Mouse (Mus musculus) hindbrain, embryonic 16.5 days (tissue): ENCODE measurements around the gene Atp13a4. TPM values are rescaled to one million over a fixed set of nuclear protein-coding genes. Genes with fewer than 3 reads are reported as not detected.

Experiments used
- ATAC-seq: fragments of 200-750 bp; cut with Nextera tagmentation; 2 replicates; pipeline ENCODE4 v1.8.0; 2017; ENCODE audit warnings: moderate TSS enrichment, moderate library complexity
- H3K27ac ChIP-seq: fragments of 300-500 bp; sonication (generic); 2 replicates; pipeline ENCODE4 v1.5.1; 2014; ENCODE audit warnings: low read depth, mild to moderate bottlenecking, control low read depth, low read length, moderate library complexity
- H3K27me3 ChIP-seq: fragments of 300-500 bp; sonication (generic); replicated peaks from 2 replicates; pipeline ENCODE4 v1.6.1; 2014; ENCODE audit warnings: low read length; ENCODE audit not compliant: control insufficient read depth, insufficient read depth
- H3K36me3 ChIP-seq: fragments of 300-500 bp; sonication (generic); 2 replicates; pipeline ENCODE4 v1.6.1; 2014; ENCODE audit warnings: mild to moderate bottlenecking, low read length, moderate library complexity, mixed read lengths; ENCODE audit not compliant: control insufficient read depth, insufficient read depth
- H3K4me1 ChIP-seq: fragments of 300-500 bp; sonication (generic); 2 replicates; pipeline ENCODE4 v1.6.1; 2014; ENCODE audit warnings: low read depth, low read length; ENCODE audit not compliant: control insufficient read depth, insufficient read depth
- H3K4me2 ChIP-seq: fragments of 300-500 bp; sonication (generic); 2 replicates; pipeline ENCODE4 v1.6.1; 2014; ENCODE audit warnings: mild to moderate bottlenecking, low read length, control low read depth, moderate library complexity
- H3K4me3 ChIP-seq: fragments of 300-500 bp; sonication (generic); 2 replicates; pipeline ENCODE4 v1.5.1; 2014; ENCODE audit warnings: mild to moderate bottlenecking, low read length, control low read depth, moderate library complexity
- H3K9ac ChIP-seq: fragments of 300-500 bp; sonication (generic); 2 replicates; pipeline ENCODE4 v1.6.1; 2014; ENCODE audit warnings: low read depth, mild to moderate bottlenecking, control low read depth, low read length, moderate library complexity
- H3K9me3 ChIP-seq: fragments of 300-500 bp; sonication (generic); 2 replicates; pipeline ENCODE4 v1.6.1; 2014; ENCODE audit warnings: mild to moderate bottlenecking, low read length, moderate library complexity; ENCODE audit not compliant: control insufficient read depth
- WGBS: fragments of 180-500 bp; shearing (Covaris S2); extraction: QIAGEN DNeasy Blood & Tissue Kit; methylation state at CpG from one replicate; pipeline ENCODE4 v1.1.7; 2014; 5-methylcytosine and 5-hydroxymethylcytosine counted together
- polyA plus RNA-seq: library from polyadenylated mRNA; unstranded; fragments of >200 nt; fragmentation: Nextera tagmentation; extraction: Ambion mirVana; gene quantifications from 2 replicates; pipeline ENCODE4 v1.2.1, GENCODE M21; 2015

Gene Atp13a4
- polyA plus RNA-seq = 3.6 and 4.5 TPM in 2 replicates

DNA sequence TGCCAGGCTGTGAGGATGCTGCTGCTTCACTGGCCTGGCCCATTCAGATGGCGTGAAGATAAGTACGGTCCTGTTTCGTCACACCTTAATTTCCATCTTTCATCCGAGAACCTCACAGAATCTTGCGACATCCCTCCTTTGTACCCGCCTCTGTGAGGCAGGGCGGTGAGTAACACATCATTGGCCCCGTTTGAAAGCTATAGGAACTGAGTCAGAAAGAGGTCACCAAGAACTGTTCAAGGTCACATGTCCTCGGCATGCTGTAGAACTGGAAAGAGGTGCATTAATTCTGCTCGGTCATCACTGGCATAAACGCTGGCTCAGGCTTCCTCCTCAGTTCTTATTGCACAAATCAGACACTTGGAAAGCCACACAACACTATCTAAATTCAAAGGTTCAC lies at the start of gene Atp13a4:
TSS of gene Atp13a4 (minus strand) at position 36 of the 400 bp plus-strand sequence.
- 83% methylated on average over 11 of the region's 11 CpGs for WGBS

DNA sequence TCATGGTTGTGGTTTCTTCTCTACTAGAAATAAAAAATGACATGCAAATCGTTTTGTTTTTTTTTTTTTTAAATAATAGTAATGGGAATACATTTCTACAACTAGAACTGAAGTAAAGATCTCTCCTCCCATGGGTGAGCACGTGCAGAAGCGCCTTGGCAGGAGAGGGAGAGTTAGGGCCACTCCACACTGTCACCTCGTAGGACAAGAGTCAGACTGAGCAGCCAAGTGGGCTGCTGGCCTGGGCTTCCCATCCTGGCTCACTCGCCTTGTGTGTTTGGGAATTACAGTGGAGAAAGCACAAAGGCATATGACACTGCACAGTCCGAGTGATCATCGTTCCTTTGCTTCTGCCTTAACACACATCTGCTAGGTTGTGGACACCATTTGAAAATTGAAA lies 47.5 kb upstream of the Atp13a4 start:
- no peak overlapping the region for H3K9ac ChIP-seq
- H3K4me2 ChIP-seq = no peak overlapping the region
- no peak for ATAC-seq
- peaks cover 27% of the 10 kb centered on the region for H3K36me3 ChIP-seq
- WGBS = 87% methylated on average over 7 of the region's 7 CpGs
- no peaks in the 10 kb centered on the region for H3K4me1 ChIP-seq
- no peak overlapping the region for H3K4me3 ChIP-seq
- no peaks in the 10 kb centered on the region for H3K9me3 ChIP-seq
- no peaks in the 10 kb centered on the region for H3K27me3 ChIP-seq
- no peak overlapping the region for H3K27ac ChIP-seq

More for the DNA sequence above, at the start of gene Atp13a4:
- no peak within 1 kb of the TSS for H3K4me2 ChIP-seq
- H3K9me3 ChIP-seq = no peaks in the 10 kb centered on the region
- H3K36me3 ChIP-seq = no peaks in the 10 kb centered on the region
- no peak within 1 kb of the TSS for H3K27ac ChIP-seq
- H3K4me1 ChIP-seq = no peaks in the 10 kb centered on the region
- no peak within 1 kb of the TSS for H3K9ac ChIP-seq
- H3K27me3 ChIP-seq = no peaks in the 10 kb centered on the region
- ATAC-seq = no peak
- H3K4me3 ChIP-seq = no peak within 1 kb of the TSS

DNA sequence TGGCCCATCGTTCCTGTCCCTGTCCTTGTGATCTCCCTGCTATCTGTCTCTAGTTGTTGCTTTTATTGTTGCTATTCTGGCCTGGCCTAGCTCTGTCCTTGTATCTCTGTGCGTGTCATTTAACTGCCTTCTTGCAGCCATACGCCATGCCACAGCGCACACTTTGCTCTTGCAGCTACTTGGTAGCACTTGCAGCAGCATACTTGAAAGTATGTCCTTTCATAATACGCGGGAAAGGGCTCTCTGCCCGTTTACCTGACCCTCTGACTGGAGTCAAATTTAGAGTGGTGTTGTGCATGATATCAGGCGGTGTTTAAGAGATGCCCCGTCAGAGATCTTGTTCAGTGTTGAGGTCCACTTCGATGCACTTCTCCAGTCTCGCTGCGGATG lies 35.1 kb upstream of the Atp13a4 start:
- no peaks in the 10 kb centered on the region for H3K9me3 ChIP-seq
- H3K36me3 ChIP-seq = no peaks in the 10 kb centered on the region; the same call in 1 of the 2 replicates
- H3K4me1 ChIP-seq = peaks cover 7% of the 10 kb centered on the region
- no peak overlapping the region; the same call in 1 of the 2 replicates for H3K27ac ChIP-seq
- H3K9ac ChIP-seq = peak overlapping the region; percentile 89
- peak overlapping the region; percentile 87 for H3K4me3 ChIP-seq
- ATAC-seq = no peak
- H3K27me3 ChIP-seq = no peaks in the 10 kb centered on the region
- H3K4me2 ChIP-seq = peak overlapping the region; percentile 88
- 11% methylated on average over 12 of the region's 12 CpGs for WGBS

DNA sequence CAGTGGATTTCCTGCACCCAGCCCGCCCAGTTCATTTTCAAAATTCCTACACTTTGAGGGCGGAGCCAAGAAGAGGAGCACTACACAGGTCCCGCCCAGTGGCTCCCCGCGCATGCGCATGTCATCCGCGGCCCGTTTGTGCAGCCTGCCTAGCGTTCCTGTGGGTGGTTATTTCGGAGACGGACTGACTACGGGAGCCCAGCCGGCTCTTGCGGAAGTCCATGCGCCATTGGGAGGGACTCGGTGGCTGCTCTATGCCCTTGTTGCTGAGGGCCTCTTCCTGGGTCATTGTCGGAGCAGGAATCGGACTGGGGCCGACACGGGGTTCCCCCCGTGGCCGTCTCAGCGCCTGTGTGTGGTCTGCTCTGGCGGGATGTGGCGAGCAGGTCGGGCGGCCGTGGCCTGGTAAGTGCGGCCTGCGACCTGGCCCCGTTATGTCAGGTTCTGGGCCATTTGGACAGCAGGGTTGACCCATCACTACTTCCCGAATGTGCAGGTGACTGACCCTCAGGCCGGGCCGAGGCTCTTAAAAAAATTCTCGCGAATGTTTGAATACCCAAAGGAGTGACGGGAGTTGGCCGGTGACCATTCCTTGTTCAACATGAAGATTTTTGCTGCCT lies 34.6 kb upstream of the Atp13a4 start, which contains the start of gene Opa1:
TSS of gene Opa1 (plus strand) at position 168 of the 620 bp plus-strand sequence.
- H3K36me3 ChIP-seq = no peaks in the 10 kb centered on the region
- peak within 1 kb of the TSS; percentile 87 for H3K4me3 ChIP-seq
- no peak within 1 kb of the TSS; the same call in 1 of the 2 replicates for H3K27ac ChIP-seq
- peak; percentile 98 for ATAC-seq
- H3K9ac ChIP-seq = peak within 1 kb of the TSS; percentile 89
- peak within 1 kb of the TSS; percentile 88 for H3K4me2 ChIP-seq
- H3K4me1 ChIP-seq = peaks cover 7% of the 10 kb centered on the region
- H3K9me3 ChIP-seq = no peaks in the 10 kb centered on the region
- under 1% methylated on average over 39 of the region's 39 CpGs for WGBS
- no peaks in the 10 kb centered on the region for H3K27me3 ChIP-seq

DNA sequence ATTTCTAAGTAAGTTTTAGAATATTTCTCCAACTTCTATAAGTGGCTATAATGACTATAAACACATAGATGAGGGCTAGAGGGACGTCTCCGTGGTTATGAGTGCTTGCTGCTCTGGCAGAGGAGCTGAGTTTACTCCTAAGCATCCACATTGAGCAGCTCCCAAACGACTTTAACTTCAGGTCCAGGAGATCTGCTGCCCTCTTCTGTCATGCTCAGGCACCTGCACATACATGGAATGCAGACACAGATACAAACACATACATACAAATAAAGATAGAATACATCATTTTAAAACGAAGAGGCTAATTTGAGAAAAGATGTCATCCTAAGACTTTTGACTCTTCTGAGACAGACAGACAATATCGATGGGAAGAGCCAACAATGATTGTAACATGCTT lies 31.0 kb upstream of the Atp13a4 start:
- whole genome bisulfite sequencing = 12% methylated on average over 5 of the region's 5 CpGs
- no peaks in the 10 kb centered on the region for H3K27me3 ChIP-seq
- H3K36me3 ChIP-seq = no peaks in the 10 kb centered on the region
- peaks cover 7% of the 10 kb centered on the region for H3K4me1 ChIP-seq
- ATAC-seq = no peak
- no peak overlapping the region for H3K9ac ChIP-seq
- no peak overlapping the region for H3K27ac ChIP-seq
- H3K9me3 ChIP-seq = no peaks in the 10 kb centered on the region
- no peak overlapping the region for H3K4me3 ChIP-seq
- no peak overlapping the region for H3K4me2 ChIP-seq

DNA sequence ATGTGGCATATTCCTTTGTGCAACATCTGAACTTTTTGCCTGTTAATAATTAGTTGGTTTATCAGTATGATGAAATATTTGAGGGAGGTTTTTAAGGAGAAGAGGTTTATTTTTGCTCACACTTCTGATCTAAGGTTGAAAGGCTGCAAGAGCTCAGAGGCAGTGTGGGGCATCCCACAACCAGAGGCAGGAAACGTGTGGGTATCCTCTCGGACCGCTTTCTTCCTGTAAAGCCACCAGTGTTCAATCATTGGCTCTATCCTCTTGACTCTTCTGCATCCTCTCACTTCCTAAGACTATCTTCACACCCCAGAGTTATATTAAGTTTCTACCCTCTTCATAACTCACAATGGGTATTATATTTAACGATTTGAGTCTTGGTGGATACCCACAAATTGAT lies 29.3 kb upstream of the Atp13a4 start:
- WGBS = 83% methylated on average over 4 of the region's 4 CpGs
- Histone ChIP-seq H3K27me3 (no peaks in the 10 kb centered on the region), H3K4me2 (no peak overlapping the region), H3K4me3 (no peak overlapping the region), H3K9ac (no peak overlapping the region), H3K9me3 (no peaks in the 10 kb centered on the region), H3K27ac (no peak overlapping the region), H3K4me1 (no peaks in the 10 kb centered on the region), H3K36me3 (no peaks in the 10 kb centered on the region)
- no peak for ATAC-seq

DNA sequence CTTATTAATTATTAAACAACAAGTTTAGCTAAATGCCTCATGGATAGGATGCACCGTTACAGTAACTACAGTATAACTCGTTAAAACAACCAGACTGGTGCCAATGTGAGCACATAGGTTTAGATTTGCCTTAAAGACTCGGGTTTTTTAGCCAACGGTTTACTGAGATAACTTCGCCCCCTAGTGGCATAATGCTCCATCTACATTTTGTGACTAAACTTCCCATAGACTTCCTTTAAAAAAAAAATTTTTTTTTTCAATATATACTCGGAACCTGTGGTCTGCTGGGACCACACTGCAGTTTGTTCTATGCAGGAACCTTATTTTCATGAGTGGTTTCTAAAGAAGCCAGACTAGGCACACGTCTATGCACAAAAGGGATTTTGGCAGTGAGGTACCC lies 16.2 kb upstream of the Atp13a4 start:
- H3K27ac ChIP-seq = no peak overlapping the region
- ATAC-seq = peak; percentile 81
- H3K4me1 ChIP-seq = peaks cover 4% of the 10 kb centered on the region; the same call in 1 of the 2 replicates
- 4% methylated on average over 7 of the region's 7 CpGs for WGBS
- no peaks in the 10 kb centered on the region for H3K27me3 ChIP-seq
- no peak overlapping the region for H3K4me3 ChIP-seq
- H3K9me3 ChIP-seq = no peaks in the 10 kb centered on the region
- H3K36me3 ChIP-seq = no peaks in the 10 kb centered on the region
- H3K4me2 ChIP-seq = peak overlapping the region; percentile 48
- no peak overlapping the region for H3K9ac ChIP-seq

DNA sequence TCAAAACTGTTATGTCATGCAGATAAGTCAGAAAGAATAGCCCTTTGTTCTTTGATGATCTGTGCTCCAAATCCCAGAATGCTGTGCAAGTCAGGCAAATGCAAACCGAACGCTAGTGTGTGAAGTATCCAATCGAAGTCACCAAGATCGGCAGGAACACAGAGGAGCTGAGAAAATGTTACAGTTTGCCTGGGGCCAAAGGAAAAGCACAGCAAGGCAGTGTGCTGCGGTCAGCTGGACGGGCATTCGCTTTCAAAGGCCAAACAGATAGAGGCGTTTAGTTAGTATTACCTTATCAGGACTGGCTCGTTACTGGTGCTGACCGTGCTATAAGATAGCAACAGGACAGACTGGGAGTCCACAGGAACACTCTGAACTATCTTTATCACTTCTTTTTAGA lies 15.8 kb upstream of the Atp13a4 start:
- peak; percentile 71 for ATAC-seq
- H3K4me3 ChIP-seq = no peak overlapping the region
- WGBS = 52% methylated on average over 10 of the region's 10 CpGs

DNA sequence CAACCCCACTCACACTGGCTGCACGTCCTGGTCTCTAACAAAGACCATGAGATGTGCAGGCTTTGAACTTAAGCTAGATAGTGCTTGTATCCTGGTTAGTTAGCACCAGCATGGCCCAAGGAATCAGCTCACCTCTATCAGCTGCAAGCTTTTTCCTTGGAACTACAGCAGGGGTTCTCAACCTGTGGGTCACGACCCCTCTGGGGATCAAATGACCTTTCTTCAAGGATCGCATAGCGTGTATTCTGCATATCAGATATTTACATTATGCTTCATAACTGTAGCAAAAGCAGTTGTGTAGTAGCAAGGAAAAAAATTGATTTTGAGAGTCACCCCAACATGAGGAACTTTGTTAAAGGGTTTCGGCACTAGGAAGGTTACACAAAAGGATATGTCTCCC lies 15.0 kb upstream of the Atp13a4 start:
- no peaks in the 10 kb centered on the region for H3K27me3 ChIP-seq
- no peak overlapping the region for H3K4me2 ChIP-seq
- H3K36me3 ChIP-seq = no peaks in the 10 kb centered on the region
- peaks cover 4% of the 10 kb centered on the region; the same call in 1 of the 2 replicates for H3K4me1 ChIP-seq
- 89% methylated on average over 5 of the region's 5 CpGs for WGBS
- H3K4me3 ChIP-seq = no peak overlapping the region
- H3K27ac ChIP-seq = no peak overlapping the region
- no peak overlapping the region for H3K9ac ChIP-seq
- no peaks in the 10 kb centered on the region for H3K9me3 ChIP-seq
- no peak for ATAC-seq

More for the DNA sequence above, 15.8 kb upstream of the Atp13a4 start:
- H3K9me3 ChIP-seq = no peaks in the 10 kb centered on the region
- peak overlapping the region; percentile 48 for H3K4me2 ChIP-seq
- H3K9ac ChIP-seq = no peak overlapping the region
- H3K36me3 ChIP-seq = no peaks in the 10 kb centered on the region
- no peaks in the 10 kb centered on the region for H3K27me3 ChIP-seq
- peaks cover 4% of the 10 kb centered on the region; the same call in 1 of the 2 replicates for H3K4me1 ChIP-seq
- H3K27ac ChIP-seq = no peak overlapping the region
